Mouse (Mus musculus): ENCODE data around the gene Slc35e4.

- no peak for TF ChIP-seq CTCF (IDR thresholded peaks at IDR 0.05; ENCODE audit: insufficient read depth, low read depth, low read length)
- no peak for TF ChIP-seq POLR2A (IDR thresholded peaks at IDR 0.05; ENCODE audit: insufficient read depth, low read depth, low read length)
Observed at GRCm38 (mm10) chr11:3909236-3909635, 5.2 kb downstream of the Slc35e4 start.
